Comparison of ENCODE assay signal across 21 mouse cellular contexts in the genomic region with DNA sequence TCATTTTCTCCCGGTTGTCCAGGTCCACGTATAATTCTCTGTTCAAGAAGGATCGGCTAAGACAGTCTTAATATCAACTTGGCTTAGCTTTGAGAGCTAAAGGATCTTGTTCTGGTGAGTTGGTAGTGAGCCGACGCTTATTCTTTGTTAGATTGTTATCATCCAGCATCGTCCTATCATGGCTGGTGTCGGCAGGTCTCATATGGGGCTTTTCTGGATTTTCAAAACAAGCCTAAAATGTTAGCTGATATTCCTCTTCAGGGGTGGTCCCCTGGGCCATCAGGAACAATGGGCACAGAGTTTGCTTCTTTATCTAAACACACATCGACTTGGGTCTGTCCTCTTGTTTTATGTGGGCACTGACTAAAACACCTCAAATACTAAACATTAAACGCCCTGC.
DNase-seq lines count a peak whose midpoint lies in the region; ATAC-seq lines count a peak whose summit lies in the region.
"Had no signal": no experiment of that assay in that cellular context is flagged by ENCODE, and none has a peak within 500 bp of the region (broad histone marks: within the 10 kb centered on the region; RNA-seq: fewer than 3 reads in every experiment).

No protein-coding gene starts in this region.

- intact Hi-C loops in left cerebral cortex, postnatal 36 days (cut with DNase I) = loop anchor here (5.0 kb wide), 1 partner anchor 1720 kb away; no protein-coding TSS in a partner anchor

- H3K36me3 ChIP-seq in heart, embryonic 12.5 days = no peaks in the 10 kb centered on the region
- H3K36me3 ChIP-seq in hindbrain, embryonic 14.5 days (replicated peaks; ENCODE audit: control insufficient read depth, insufficient read depth) = no peaks in the 10 kb centered on the region
- no peaks in the 10 kb centered on the region for H3K36me3 ChIP-seq in hindbrain, embryonic 16.5 days (ENCODE audit: control insufficient read depth, insufficient read depth, low read length)
- H3K36me3 ChIP-seq in midbrain, embryonic 13.5 days = no peaks in the 10 kb centered on the region
- H3K36me3 ChIP-seq in midbrain, embryonic 15.5 days (replicated peaks) = no peaks in the 10 kb centered on the region
- H3K36me3 ChIP-seq: embryonic facial prominence, embryonic 12.5 days; embryonic facial prominence, embryonic 15.5 days; forebrain, embryonic 12.5 days; forebrain, embryonic 15.5 days; heart, embryonic 10.5 days had no signal

- no peaks in the 10 kb centered on the region for H3K9me3 ChIP-seq in heart, embryonic 12.5 days (replicated peaks)
- H3K9me3 ChIP-seq in hindbrain, embryonic 14.5 days (ENCODE audit: control insufficient read depth, low read length) = no peaks in the 10 kb centered on the region
- H3K9me3 ChIP-seq in hindbrain, embryonic 16.5 days (ENCODE audit: control insufficient read depth, low read length) = no peaks in the 10 kb centered on the region
- H3K9me3 ChIP-seq in midbrain, embryonic 13.5 days = no peaks in the 10 kb centered on the region
- no peaks in the 10 kb centered on the region for H3K9me3 ChIP-seq in midbrain, embryonic 15.5 days
- H3K9me3 ChIP-seq: embryonic facial prominence, embryonic 12.5 days; embryonic facial prominence, embryonic 15.5 days; forebrain, embryonic 12.5 days; forebrain, embryonic 15.5 days; heart, embryonic 10.5 days had no signal

- 75% methylated on average over 9 of the region's 9 CpGs for WGBS in heart, embryonic 12.5 days
- 82% methylated on average over 9 of the region's 9 CpGs for WGBS in hindbrain, embryonic 14.5 days
- 81% methylated on average over 9 of the region's 9 CpGs for WGBS in hindbrain, embryonic 16.5 days
- 86% methylated on average over 9 of the region's 9 CpGs for WGBS in midbrain, embryonic 13.5 days
- WGBS in midbrain, embryonic 15.5 days = 79% methylated on average over 9 of the region's 9 CpGs

- peaks cover 6% of the 10 kb centered on the region; the same call in 1 of the 2 replicates for H3K4me1 ChIP-seq in heart, embryonic 12.5 days (replicated peaks)
- H3K4me1 ChIP-seq in hindbrain, embryonic 14.5 days (replicated peaks; ENCODE audit: control insufficient read depth, insufficient read depth, low read length) = peaks cover 32% of the 10 kb centered on the region
- H3K4me1 ChIP-seq in hindbrain, embryonic 16.5 days (ENCODE audit: control insufficient read depth, insufficient read depth, low read depth, low read length) = peaks cover 3% of the 10 kb centered on the region; the same call in 1 of the 2 replicates
- H3K4me1 ChIP-seq in midbrain, embryonic 13.5 days (replicated peaks) = peaks cover 63% of the 10 kb centered on the region
- H3K4me1 ChIP-seq in midbrain, embryonic 15.5 days = peaks cover 55% of the 10 kb centered on the region

- H3K27me3 ChIP-seq in heart, embryonic 12.5 days (replicated peaks) = peaks cover 12% of the 10 kb centered on the region; the same call in 1 of the 2 replicates
- H3K27me3 ChIP-seq in hindbrain, embryonic 14.5 days (ENCODE audit: control insufficient read depth, insufficient read depth, low read length) = no peaks in the 10 kb centered on the region
- H3K27me3 ChIP-seq in hindbrain, embryonic 16.5 days (replicated peaks; ENCODE audit: control insufficient read depth, insufficient read depth, low read length) = no peaks in the 10 kb centered on the region
- 0 out of 2 replicates have a peak, but pooled peaks cover 8% of the 10 kb centered on the region for H3K27me3 ChIP-seq in midbrain, embryonic 13.5 days
- no peaks in the 10 kb centered on the region for H3K27me3 ChIP-seq in midbrain, embryonic 15.5 days (replicated peaks)
- H3K27me3 ChIP-seq: embryonic facial prominence, embryonic 12.5 days had no signal

- H3K4me2 ChIP-seq in heart, embryonic 12.5 days = no peak overlapping the region
- H3K4me2 ChIP-seq in hindbrain, embryonic 14.5 days (replicated peaks) = no peak overlapping the region
- no peak overlapping the region for H3K4me2 ChIP-seq in hindbrain, embryonic 16.5 days (ENCODE audit: low read length)
- no peak overlapping the region for H3K4me2 ChIP-seq in midbrain, embryonic 13.5 days (replicated peaks)
- H3K4me2 ChIP-seq in midbrain, embryonic 15.5 days = no peak overlapping the region
- H3K4me2 ChIP-seq: embryonic facial prominence, embryonic 12.5 days; embryonic facial prominence, embryonic 15.5 days; forebrain, embryonic 12.5 days; forebrain, embryonic 15.5 days had no signal

- ATAC-seq in heart, embryonic 12.5 days (ENCODE audit: insufficient number of reproducible peaks, low FRiP score) = no peak
- ATAC-seq in hindbrain, embryonic 14.5 days (ENCODE audit: low FRiP score) = no peak
- ATAC-seq in hindbrain, embryonic 16.5 days = no peak
- no peak for ATAC-seq in midbrain, embryonic 13.5 days
- ATAC-seq in midbrain, embryonic 15.5 days (replicated peaks) = no peak
- ATAC-seq: activated CD4-positive, CD25-positive, alpha-beta regulatory T cell, adult 4 months; forebrain, embryonic 15.5 days had no signal

- no peak overlapping the region for H3K27ac ChIP-seq in heart, embryonic 12.5 days (ENCODE audit: poor library complexity, severe bottlenecking)
- 0 out of 2 replicates have a peak overlapping the region, but pooled peaks have one; percentile 7 for H3K27ac ChIP-seq in hindbrain, embryonic 14.5 days
- no peak overlapping the region for H3K27ac ChIP-seq in hindbrain, embryonic 16.5 days (ENCODE audit: low read depth, low read length)
- H3K27ac ChIP-seq in midbrain, embryonic 13.5 days = 0 out of 2 replicates have a peak overlapping the region, but pooled peaks have one; percentile 77
- no peak overlapping the region for H3K27ac ChIP-seq in midbrain, embryonic 15.5 days
- H3K27ac ChIP-seq: embryonic facial prominence, embryonic 15.5 days; forebrain, embryonic 12.5 days; forebrain, embryonic 15.5 days; heart, adult 2 months; heart, embryonic 10.5 days had no signal

- no peak overlapping the region for H3K9ac ChIP-seq in heart, embryonic 12.5 days
- no peak overlapping the region for H3K9ac ChIP-seq in hindbrain, embryonic 14.5 days
- H3K9ac ChIP-seq in hindbrain, embryonic 16.5 days (ENCODE audit: low read depth, low read length) = no peak overlapping the region
- no peak overlapping the region for H3K9ac ChIP-seq in midbrain, embryonic 13.5 days (replicated peaks)
- H3K9ac ChIP-seq in midbrain, embryonic 15.5 days = no peak overlapping the region
- H3K9ac ChIP-seq: embryonic facial prominence, embryonic 12.5 days; embryonic facial prominence, embryonic 15.5 days; forebrain, embryonic 12.5 days; forebrain, embryonic 15.5 days had no signal

- DNase-seq in heart, adult 11 months = peak; percentile 82
- DNase-seq in hindbrain, embryonic 14.5 days (ENCODE audit: low spot score) = no peak
- DNase-seq in cerebellum, postnatal 36 days = no peak
- DNase-seq in left cerebral cortex, postnatal 36 days (ENCODE audit: low spot score in 2 of 2) = no peak
- DNase-seq: adrenal gland, adult 8-10 months; adrenal gland, postnatal 25 days; cerebellum, adult 11-12 months; cerebellum, adult 8-10 months; cerebellum, postnatal 10 days; gastrocnemius, postnatal 25 days; heart, adult 2 months had no signal

- no peak overlapping the region for H3K4me3 ChIP-seq in heart, embryonic 12.5 days
- no peak overlapping the region for H3K4me3 ChIP-seq in hindbrain, embryonic 14.5 days (replicated peaks; ENCODE audit: low read length)
- no peak overlapping the region for H3K4me3 ChIP-seq in hindbrain, embryonic 16.5 days (ENCODE audit: low read length)
- no peak overlapping the region for H3K4me3 ChIP-seq in midbrain, embryonic 13.5 days (replicated peaks)
- H3K4me3 ChIP-seq in midbrain, embryonic 15.5 days = no peak overlapping the region
- H3K4me3 ChIP-seq: embryonic facial prominence, embryonic 12.5 days; embryonic facial prominence, embryonic 15.5 days; forebrain, embryonic 12.5 days; forebrain, embryonic 15.5 days; heart, adult 2 months; heart, embryonic 10.5 days had no signal

Comparison
In these comparisons a context has a peak if more than half of its experiments do, and no peak if none do; other contexts are left out.
1. H3K27ac ChIP-seq: peak in hindbrain, embryonic 14.5 days (single experiment) and midbrain, embryonic 13.5 days (single experiment); none in heart, embryonic 12.5 days (single experiment), hindbrain, embryonic 16.5 days (single experiment) and midbrain, embryonic 15.5 days (single experiment).